Mouse (Mus musculus): ENCODE data around the gene Vat1l. TPM values are rescaled to one million over a fixed set of nuclear protein-coding genes. Genes with fewer than 3 reads are reported as not detected.
A peak's percentile ranks its signal among the peaks of the same experiment; 100 is the strongest.

Vat1l gene
- polyA plus RNA-seq, 1 experiment from 2014 or later: 11.1 TPM

DNA sequence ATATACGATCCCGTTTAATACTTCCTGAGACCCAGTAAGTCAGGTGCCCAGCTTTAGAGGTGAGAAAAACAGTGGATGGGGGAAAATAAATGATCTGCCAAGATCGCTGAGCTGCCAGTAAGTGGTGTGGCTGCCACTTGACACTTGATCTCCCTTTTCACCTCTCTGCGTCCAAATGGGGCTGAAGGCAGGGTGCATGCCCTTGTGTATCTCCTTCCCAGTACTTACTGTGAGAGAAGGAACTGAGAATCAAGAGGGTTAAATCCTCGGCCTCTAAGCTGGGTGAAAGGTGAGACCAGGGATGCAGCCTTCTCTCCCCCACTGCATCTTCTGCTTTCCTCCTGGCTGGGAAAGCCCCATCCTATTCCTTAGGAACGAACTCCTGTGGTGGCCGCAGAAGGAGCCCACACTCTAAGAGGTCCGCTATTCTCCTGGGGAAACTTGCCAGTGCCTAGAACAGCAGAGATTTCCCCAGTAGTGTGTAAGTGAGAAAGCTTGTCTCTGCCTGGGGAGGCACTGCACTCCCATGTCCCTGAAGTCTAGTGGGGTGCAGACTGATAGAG is 1.1 kb downstream of the Vat1l start:
- H3K9ac ChIP-seq (ENCODE audit: low read depth, low read length): peak overlapping the region; percentile 19; the same call in 1 of the 2 replicates
- under 1% methylated on average over 8 of the region's 8 CpGs for WGBS
- peak; percentile 24 for DNase-seq (ENCODE audit: low spot score)

DNA sequence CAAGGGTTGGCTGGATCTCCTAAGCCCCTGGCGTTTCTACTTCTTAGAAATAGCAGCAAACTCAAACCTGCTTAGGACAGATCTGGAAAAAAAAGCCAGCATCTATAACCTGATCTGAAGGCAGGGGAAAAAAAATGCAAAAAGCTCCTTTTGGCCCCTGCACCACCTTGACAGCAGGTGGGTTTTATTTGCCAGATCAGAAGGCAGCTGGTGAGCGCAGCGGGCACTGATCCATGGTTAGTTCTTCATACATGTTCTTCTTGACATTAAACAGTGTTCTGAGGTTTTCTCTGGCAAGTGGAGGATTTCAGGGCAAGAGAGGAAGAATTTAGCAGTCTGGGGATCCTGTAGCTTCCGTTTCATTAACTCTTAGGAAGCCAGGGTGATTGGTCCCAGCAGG is 1.6 kb downstream of the Vat1l start:
- no peak overlapping the region for H3K27ac ChIP-seq (ENCODE audit: low read depth, low read length)
- ATAC-seq (ENCODE audit: low FRiP score) (no peak), DNase-seq (ENCODE audit: low spot score) (no peak)
- no peaks in the 10 kb centered on the region; the same call in 1 of the 2 replicates for H3K9me3 ChIP-seq (ENCODE audit: control insufficient read depth, low read length)
- H3K27me3 ChIP-seq (ENCODE audit: control insufficient read depth, insufficient read depth, low read length): no peaks in the 10 kb centered on the region
- H3K4me3 ChIP-seq (ENCODE audit: low read depth, low read length): peak overlapping the region; percentile 57
- WGBS: 47% methylated on average over 4 of the region's 4 CpGs
- no peaks in the 10 kb centered on the region; the same call in 1 of the 2 replicates for H3K36me3 ChIP-seq (ENCODE audit: control insufficient read depth, insufficient read depth, low read length)
- peak overlapping the region; percentile 19; the same call in 1 of the 2 replicates for H3K9ac ChIP-seq (ENCODE audit: low read depth, low read length)
- no peaks in the 10 kb centered on the region for H3K4me1 ChIP-seq (replicated peaks; ENCODE audit: control insufficient read depth, insufficient read depth, low read length)
- H3K4me2 ChIP-seq (replicated peaks; ENCODE audit: low read depth, low read length): peak overlapping the region; percentile 88

More for the DNA sequence above, 1.1 kb downstream of the Vat1l start:
- Histone ChIP-seq H3K27ac (ENCODE audit: low read depth, low read length) (no peak overlapping the region), H3K4me2 (replicated peaks; ENCODE audit: low read depth, low read length) (peak overlapping the region; percentile 88), H3K4me1 (replicated peaks; ENCODE audit: control insufficient read depth, insufficient read depth, low read length) (no peaks in the 10 kb centered on the region), H3K27me3 (ENCODE audit: control insufficient read depth, insufficient read depth, low read length) (no peaks in the 10 kb centered on the region), H3K36me3 (ENCODE audit: control insufficient read depth, insufficient read depth, low read length) (no peaks in the 10 kb centered on the region; the same call in 1 of the 2 replicates), H3K4me3 (ENCODE audit: low read depth, low read length) (peak overlapping the region; percentile 57), H3K9me3 (ENCODE audit: control insufficient read depth, low read length) (no peaks in the 10 kb centered on the region; the same call in 1 of the 2 replicates)
- no peak for ATAC-seq (ENCODE audit: low FRiP score)

DNA sequence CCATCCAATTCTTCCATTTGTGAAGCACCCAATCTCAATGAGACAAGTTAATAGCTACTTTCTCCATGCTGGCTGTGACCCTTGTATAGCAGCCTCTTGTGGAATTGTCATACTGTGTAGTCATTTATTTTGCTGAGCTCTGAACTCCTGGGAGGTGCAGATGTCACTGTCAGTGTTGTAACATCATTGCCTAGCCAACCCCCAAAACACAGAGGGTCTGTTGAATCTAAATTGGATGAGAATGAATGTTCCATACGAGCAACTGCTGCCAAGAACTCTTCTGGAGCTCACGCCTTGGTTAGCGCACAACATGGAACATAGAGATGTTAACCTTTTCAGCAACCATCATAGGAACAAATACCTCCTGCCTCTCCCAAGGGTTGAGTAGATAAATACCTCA is 15.4 kb downstream of the Vat1l start:
- Histone ChIP-seq H3K9ac (ENCODE audit: low read depth, low read length) (no peak overlapping the region), H3K9me3 (ENCODE audit: control insufficient read depth, low read length) (no peaks in the 10 kb centered on the region), H3K4me2 (replicated peaks; ENCODE audit: low read depth, low read length) (no peak overlapping the region), H3K27me3 (ENCODE audit: control insufficient read depth, insufficient read depth, low read length) (no peaks in the 10 kb centered on the region), H3K36me3 (ENCODE audit: control insufficient read depth, insufficient read depth, low read length) (no peaks in the 10 kb centered on the region), H3K4me3 (ENCODE audit: low read depth, low read length) (no peak overlapping the region), H3K4me1 (replicated peaks; ENCODE audit: control insufficient read depth, insufficient read depth, low read length) (no peaks in the 10 kb centered on the region), H3K27ac (ENCODE audit: low read depth, low read length) (no peak overlapping the region)
- 89% methylated on average over 3 of the region's 3 CpGs for WGBS
- DNase-seq (ENCODE audit: low spot score): no peak
- no peak for ATAC-seq (ENCODE audit: low FRiP score)

DNA sequence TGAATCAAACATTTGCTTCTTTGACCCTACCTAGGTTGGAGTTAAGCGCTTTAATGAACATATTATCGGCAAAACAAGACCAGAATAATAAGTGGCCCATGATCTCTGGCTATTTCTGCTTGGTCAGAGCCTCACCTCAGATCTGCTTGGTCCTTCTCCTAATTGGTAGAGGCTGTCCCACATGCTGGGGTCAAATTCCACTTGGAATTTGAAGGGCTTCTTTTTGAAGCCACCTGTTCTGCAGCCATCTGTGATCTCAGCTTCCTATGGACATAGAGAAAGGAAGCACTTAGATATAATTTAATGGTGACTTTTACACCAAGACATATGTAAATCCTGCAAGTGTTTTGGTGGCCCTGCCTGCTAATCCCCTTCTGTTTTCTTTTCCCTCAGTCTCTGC is 16.6 kb downstream of the Vat1l start:
- no peaks in the 10 kb centered on the region for H3K4me1 ChIP-seq (replicated peaks; ENCODE audit: control insufficient read depth, insufficient read depth, low read length)
- H3K36me3 ChIP-seq (ENCODE audit: control insufficient read depth, insufficient read depth, low read length): no peaks in the 10 kb centered on the region
- no peak for DNase-seq (ENCODE audit: low spot score)
- WGBS: 89% methylated on average over 2 of the region's 2 CpGs
- H3K9ac ChIP-seq (ENCODE audit: low read depth, low read length): no peak overlapping the region
- H3K4me3 ChIP-seq (ENCODE audit: low read depth, low read length): no peak overlapping the region
- H3K27me3 ChIP-seq (ENCODE audit: control insufficient read depth, insufficient read depth, low read length): no peaks in the 10 kb centered on the region
- H3K9me3 ChIP-seq (ENCODE audit: control insufficient read depth, low read length): no peaks in the 10 kb centered on the region
- H3K4me2 ChIP-seq (replicated peaks; ENCODE audit: low read depth, low read length): no peak overlapping the region
- no peak overlapping the region for H3K27ac ChIP-seq (ENCODE audit: low read depth, low read length)
- no peak for ATAC-seq (ENCODE audit: low FRiP score)

DNA sequence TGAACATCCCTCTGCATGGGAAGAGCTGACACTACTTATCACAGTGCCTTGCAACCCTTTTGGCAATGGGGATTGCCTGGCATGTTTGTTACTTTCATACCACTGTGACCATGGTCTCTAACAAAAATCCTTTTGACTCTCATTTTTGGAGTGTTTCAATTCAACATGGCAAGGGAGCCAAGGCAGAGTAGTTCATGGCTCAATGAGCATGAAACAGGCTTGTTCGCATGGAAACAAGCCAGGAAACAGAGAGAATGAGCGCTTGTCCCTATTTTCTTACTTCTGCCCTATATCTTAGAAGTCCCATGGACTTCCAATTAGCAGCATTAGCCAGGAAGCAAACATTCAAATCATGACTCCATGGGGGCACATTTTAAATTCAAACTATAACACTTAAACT is 18.6 kb downstream of the Vat1l start:
- Histone ChIP-seq H3K4me1 (replicated peaks; ENCODE audit: control insufficient read depth, insufficient read depth, low read length) (no peaks in the 10 kb centered on the region), H3K27me3 (ENCODE audit: control insufficient read depth, insufficient read depth, low read length) (no peaks in the 10 kb centered on the region), H3K36me3 (ENCODE audit: control insufficient read depth, insufficient read depth, low read length) (no peaks in the 10 kb centered on the region), H3K4me2 (replicated peaks; ENCODE audit: low read depth, low read length) (no peak overlapping the region), H3K4me3 (ENCODE audit: low read depth, low read length) (no peak overlapping the region), H3K27ac (ENCODE audit: low read depth, low read length) (no peak overlapping the region), H3K9me3 (ENCODE audit: control insufficient read depth, low read length) (no peaks in the 10 kb centered on the region), H3K9ac (ENCODE audit: low read depth, low read length) (no peak overlapping the region)
- 90% methylated on average over 2 of the region's 2 CpGs for WGBS
- ATAC-seq (ENCODE audit: low FRiP score): no peak
- no peak for DNase-seq (ENCODE audit: low spot score)

DNA sequence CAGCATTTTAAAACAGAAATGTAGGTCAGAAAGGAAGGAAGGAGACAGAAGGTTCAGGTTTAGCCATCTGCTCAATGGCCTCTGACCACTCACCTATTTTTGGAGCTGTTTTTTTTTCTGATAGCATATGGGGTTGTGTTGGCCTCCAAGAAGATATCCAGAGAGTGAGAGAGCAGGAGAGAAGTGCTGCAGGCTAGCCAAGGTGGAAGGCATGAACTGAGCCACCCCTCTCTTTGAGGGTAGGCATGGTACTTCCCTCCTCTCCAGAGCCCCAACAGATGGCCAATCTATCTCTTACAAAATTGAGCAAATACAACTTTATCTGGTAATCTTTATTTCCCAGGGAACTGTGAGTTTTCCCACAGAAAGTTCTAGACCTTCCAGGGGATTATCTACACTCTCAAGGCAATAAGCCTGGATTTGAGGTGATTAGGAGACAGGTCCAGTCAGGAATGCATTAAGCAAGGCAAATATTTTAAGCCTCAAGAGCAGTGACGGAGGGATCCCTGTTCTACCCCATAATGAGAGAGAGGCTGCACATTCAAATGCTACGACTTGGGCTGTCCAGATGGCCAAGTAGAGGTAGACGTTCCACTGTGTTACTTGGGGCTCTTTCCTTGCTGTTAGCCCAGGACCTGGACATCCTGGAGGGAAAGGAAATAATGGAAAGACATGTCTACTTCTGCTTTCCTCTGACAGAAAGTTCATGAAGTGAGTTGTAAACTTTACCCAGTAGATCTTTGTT is 46.1 kb downstream of the Vat1l start:
- no peaks in the 10 kb centered on the region for H3K27me3 ChIP-seq (ENCODE audit: control insufficient read depth, insufficient read depth, low read length)
- no peak overlapping the region for H3K4me3 ChIP-seq (ENCODE audit: low read depth, low read length)
- H3K9me3 ChIP-seq (ENCODE audit: control insufficient read depth, low read length): no peaks in the 10 kb centered on the region
- H3K27ac ChIP-seq (ENCODE audit: low read depth, low read length): no peak overlapping the region
- no peaks in the 10 kb centered on the region for H3K36me3 ChIP-seq (ENCODE audit: control insufficient read depth, insufficient read depth, low read length)
- DNase-seq (ENCODE audit: low spot score) (no peak), ATAC-seq (ENCODE audit: low FRiP score) (no peak)
- H3K4me2 ChIP-seq (replicated peaks; ENCODE audit: low read depth, low read length): no peak overlapping the region
- WGBS: 95% methylated on average over 3 of the region's 3 CpGs
- H3K9ac ChIP-seq (ENCODE audit: low read depth, low read length): no peak overlapping the region
- H3K4me1 ChIP-seq (replicated peaks; ENCODE audit: control insufficient read depth, insufficient read depth, low read length): no peaks in the 10 kb centered on the region

DNA sequence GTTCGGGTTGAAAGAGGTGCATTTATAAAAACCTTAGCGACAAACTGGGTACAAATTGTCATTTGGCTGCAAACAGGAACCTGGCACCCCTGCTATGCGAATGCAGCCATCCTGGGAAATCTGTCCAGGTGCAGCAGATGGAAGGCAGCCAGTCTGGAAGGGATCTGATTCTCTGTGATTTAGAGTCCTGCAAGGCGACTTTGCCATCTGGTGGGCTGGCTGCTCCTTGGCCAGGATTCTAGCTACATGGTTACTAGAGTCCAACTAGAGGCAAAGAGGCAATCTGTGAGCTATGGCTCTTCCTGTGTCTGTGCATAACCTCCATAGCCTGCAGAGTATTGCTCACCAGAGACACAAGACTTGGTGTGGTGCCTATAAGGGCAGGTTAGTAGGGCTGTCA is 53.3 kb downstream of the Vat1l start:
- WGBS: 88% methylated on average over 4 of the region's 4 CpGs
- no peaks in the 10 kb centered on the region for H3K27me3 ChIP-seq (ENCODE audit: control insufficient read depth, insufficient read depth, low read length)
- H3K9ac ChIP-seq (ENCODE audit: low read depth, low read length): no peak overlapping the region
- ATAC-seq (ENCODE audit: low FRiP score) (no peak), DNase-seq (ENCODE audit: low spot score) (no peak)
- no peak overlapping the region for H3K27ac ChIP-seq (ENCODE audit: low read depth, low read length)
- no peaks in the 10 kb centered on the region for H3K36me3 ChIP-seq (ENCODE audit: control insufficient read depth, insufficient read depth, low read length)
- H3K4me3 ChIP-seq (ENCODE audit: low read depth, low read length): no peak overlapping the region
- no peaks in the 10 kb centered on the region for H3K9me3 ChIP-seq (ENCODE audit: control insufficient read depth, low read length)
- H3K4me2 ChIP-seq (replicated peaks; ENCODE audit: low read depth, low read length): no peak overlapping the region
- H3K4me1 ChIP-seq (replicated peaks; ENCODE audit: control insufficient read depth, insufficient read depth, low read length): no peaks in the 10 kb centered on the region

DNA sequence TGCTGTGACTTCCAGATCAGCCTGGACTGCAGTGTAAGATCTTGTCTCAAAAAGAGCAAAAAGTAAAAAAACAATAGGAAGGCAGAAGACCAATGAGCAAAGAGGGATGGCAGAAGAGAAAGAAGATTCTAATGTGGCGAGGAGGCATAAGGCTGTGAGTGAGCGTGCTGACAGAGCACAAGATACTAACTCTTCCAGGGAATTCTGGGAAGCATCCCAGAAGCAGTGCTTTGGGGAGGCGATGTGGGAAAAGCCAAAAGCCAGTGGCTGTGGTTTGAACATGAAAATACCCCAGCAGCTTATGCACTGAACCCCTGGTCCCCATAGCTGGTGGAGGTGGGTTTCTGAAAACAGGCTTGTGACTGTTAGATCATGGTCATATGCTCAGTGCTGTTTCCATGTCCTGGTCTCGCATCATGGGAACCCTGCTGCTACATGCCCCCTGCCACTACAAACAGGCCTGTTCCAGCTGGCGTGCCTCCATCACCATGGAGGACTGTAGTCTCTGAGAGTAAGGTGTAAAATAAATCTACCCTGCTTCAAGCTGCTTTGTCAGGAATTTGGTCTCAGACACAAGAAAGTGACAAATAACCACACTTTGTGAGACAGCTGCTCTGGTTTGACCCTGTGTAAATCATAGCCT is 54.4 kb downstream of the Vat1l start:
- no peak overlapping the region for H3K9ac ChIP-seq (ENCODE audit: low read depth, low read length)
- H3K27ac ChIP-seq (ENCODE audit: low read depth, low read length): no peak overlapping the region
- no peaks in the 10 kb centered on the region for H3K4me1 ChIP-seq (replicated peaks; ENCODE audit: control insufficient read depth, insufficient read depth, low read length)
- H3K9me3 ChIP-seq (ENCODE audit: control insufficient read depth, low read length): no peaks in the 10 kb centered on the region
- WGBS: 80% methylated on average over 5 of the region's 5 CpGs
- H3K27me3 ChIP-seq (ENCODE audit: control insufficient read depth, insufficient read depth, low read length): no peaks in the 10 kb centered on the region
- no peaks in the 10 kb centered on the region for H3K36me3 ChIP-seq (ENCODE audit: control insufficient read depth, insufficient read depth, low read length)
- ATAC-seq (ENCODE audit: low FRiP score) (no peak), DNase-seq (ENCODE audit: low spot score) (no peak)
- no peak overlapping the region for H3K4me2 ChIP-seq (replicated peaks; ENCODE audit: low read depth, low read length)
- H3K4me3 ChIP-seq (ENCODE audit: low read depth, low read length): no peak overlapping the region

Measured in hindbrain, embryonic 11.5 days (tissue).